Mouse (Mus musculus) small intestine, adult 2 months (tissue): ENCODE data around the gene Vmp1.

Experiments
- CTCF ChIP-seq: fragments of 200-500 bp; IDR thresholded peaks from 2 replicates; pipeline ENCODE4 v1.5.1; 2012; ENCODE audit warnings: low read depth, mild to moderate bottlenecking, control low read depth, inconsistent platforms, low read length, moderate library complexity, mixed read lengths; ENCODE audit not compliant: insufficient replicate concordance, insufficient read length; ENCODE audit errors: extremely low read depth
- POLR2A ChIP-seq: fragments of 200-500 bp; IDR thresholded peaks from 2 replicates; pipeline ENCODE4 v1.6.1; 2012; ENCODE audit warnings: low read depth, mild to moderate bottlenecking, control low read depth, inconsistent platforms, low read length, moderate library complexity

GRCm38 (mm10) chr11:86543960-86544638 lies 139.5 kb downstream of the Vmp1 start:
- TF ChIP-seq CTCF: no peak
- no peak for TF ChIP-seq POLR2A
